Mouse (Mus musculus): ENCODE measurements around the gene Slc16a6. TPM values are rescaled to one million over a fixed set of nuclear protein-coding genes. Genes with fewer than 3 reads are reported as not detected.

Slc16a6 gene
- polyA plus RNA-seq, 1 experiment from 2014 or later: 6.4 TPM

DNA sequence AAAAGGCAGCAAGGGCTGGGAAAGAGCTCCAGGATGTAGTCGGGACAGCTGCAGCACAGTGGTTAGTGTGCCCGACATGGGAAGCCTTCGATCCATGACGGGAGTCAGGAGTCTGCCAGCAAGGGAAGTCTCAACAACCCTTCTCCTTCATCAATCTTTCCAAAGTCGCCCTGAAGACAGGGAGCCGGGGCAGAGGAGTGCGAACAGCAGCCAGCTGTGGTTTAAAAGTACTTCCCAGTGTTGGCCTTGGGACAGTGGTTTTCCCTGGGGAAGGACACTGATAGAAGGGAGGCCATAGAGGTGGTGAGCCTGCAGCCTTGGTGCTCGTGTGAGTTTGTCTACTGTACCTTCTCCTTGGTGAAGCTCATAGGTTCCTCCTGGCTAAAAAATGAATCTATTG is 6.4 kb downstream of the Slc16a6 start:
- Histone ChIP-seq H3K4me1 (ENCODE audit: control insufficient read depth, insufficient read depth, low read depth, low read length) (peaks cover 6% of the 10 kb centered on the region), H3K27ac (ENCODE audit: low read depth, low read length) (no peak overlapping the region), H3K4me3 (ENCODE audit: low read length) (no peak overlapping the region), H3K4me2 (ENCODE audit: low read length) (no peak overlapping the region), H3K9me3 (ENCODE audit: control insufficient read depth, low read length) (no peaks in the 10 kb centered on the region), H3K9ac (ENCODE audit: low read depth, low read length) (no peak overlapping the region), H3K27me3 (replicated peaks; ENCODE audit: control insufficient read depth, insufficient read depth, low read length) (no peaks in the 10 kb centered on the region), H3K36me3 (ENCODE audit: control insufficient read depth, insufficient read depth, low read length) (0 out of 2 replicates have a peak, but pooled peaks cover 3% of the 10 kb centered on the region)
- ATAC-seq: no peak
- WGBS: 79% methylated on average over 8 of the region's 8 CpGs

DNA sequence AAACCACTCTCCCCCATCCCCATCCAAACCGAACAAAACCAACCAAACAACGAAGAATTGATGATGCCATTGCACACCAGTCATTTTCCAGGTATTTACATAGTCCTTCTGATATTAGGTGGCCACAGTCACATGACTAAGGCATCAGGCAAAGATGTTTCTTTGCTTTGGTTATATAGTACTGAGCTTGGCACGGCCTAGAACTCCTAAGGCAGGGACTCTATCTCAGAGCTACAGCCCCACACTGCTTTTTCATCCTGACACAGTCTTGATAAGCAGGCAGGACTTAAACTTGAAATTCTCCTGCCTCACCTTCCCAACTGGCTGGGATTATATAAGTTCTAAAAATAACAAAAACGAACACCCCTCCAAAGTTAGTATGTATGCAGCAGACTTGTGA is 8.3 kb downstream of the Slc16a6 start:
- ATAC-seq: no peak
- Histone ChIP-seq H3K9ac (ENCODE audit: low read depth, low read length) (no peak overlapping the region), H3K4me1 (ENCODE audit: control insufficient read depth, insufficient read depth, low read depth, low read length) (no peaks in the 10 kb centered on the region), H3K36me3 (ENCODE audit: control insufficient read depth, insufficient read depth, low read length) (0 out of 2 replicates have a peak, but pooled peaks cover 3% of the 10 kb centered on the region), H3K4me2 (ENCODE audit: low read length) (no peak overlapping the region), H3K9me3 (ENCODE audit: control insufficient read depth, low read length) (no peaks in the 10 kb centered on the region), H3K27me3 (replicated peaks; ENCODE audit: control insufficient read depth, insufficient read depth, low read length) (no peaks in the 10 kb centered on the region), H3K4me3 (ENCODE audit: low read length) (no peak overlapping the region), H3K27ac (ENCODE audit: low read depth, low read length) (no peak overlapping the region)
- 96% methylated on average over 4 of the region's 4 CpGs for WGBS

DNA sequence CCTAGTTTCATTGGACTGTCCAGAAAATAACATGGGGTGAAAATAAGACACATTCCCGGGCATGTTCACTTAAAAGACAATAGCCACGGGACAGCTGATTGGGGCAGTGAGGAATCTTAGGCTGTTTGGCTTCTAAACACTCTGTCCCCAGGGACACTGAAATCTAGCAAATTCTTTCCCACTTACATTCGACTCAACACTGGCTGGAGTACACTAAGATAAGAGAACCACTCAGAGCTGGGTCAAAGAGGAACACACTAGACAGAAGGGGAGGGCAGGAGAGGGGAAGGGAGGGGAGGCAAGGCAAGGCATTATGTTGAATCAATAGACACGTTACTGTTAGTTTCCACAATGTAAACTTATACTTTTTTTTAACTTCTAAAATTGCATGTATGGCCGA is 12.8 kb downstream of the Slc16a6 start:
- Histone ChIP-seq H3K9me3 (ENCODE audit: control insufficient read depth, low read length) (no peaks in the 10 kb centered on the region), H3K27ac (ENCODE audit: low read depth, low read length) (no peak overlapping the region), H3K4me3 (ENCODE audit: low read length) (no peak overlapping the region), H3K9ac (ENCODE audit: low read depth, low read length) (no peak overlapping the region), H3K36me3 (ENCODE audit: control insufficient read depth, insufficient read depth, low read length) (peaks cover 3% of the 10 kb centered on the region; the same call in 1 of the 2 replicates), H3K4me1 (ENCODE audit: control insufficient read depth, insufficient read depth, low read depth, low read length) (no peaks in the 10 kb centered on the region), H3K4me2 (ENCODE audit: low read length) (no peak overlapping the region), H3K27me3 (replicated peaks; ENCODE audit: control insufficient read depth, insufficient read depth, low read length) (no peaks in the 10 kb centered on the region)
- WGBS: 83% methylated on average over 5 of the region's 5 CpGs
- ATAC-seq: no peak

DNA sequence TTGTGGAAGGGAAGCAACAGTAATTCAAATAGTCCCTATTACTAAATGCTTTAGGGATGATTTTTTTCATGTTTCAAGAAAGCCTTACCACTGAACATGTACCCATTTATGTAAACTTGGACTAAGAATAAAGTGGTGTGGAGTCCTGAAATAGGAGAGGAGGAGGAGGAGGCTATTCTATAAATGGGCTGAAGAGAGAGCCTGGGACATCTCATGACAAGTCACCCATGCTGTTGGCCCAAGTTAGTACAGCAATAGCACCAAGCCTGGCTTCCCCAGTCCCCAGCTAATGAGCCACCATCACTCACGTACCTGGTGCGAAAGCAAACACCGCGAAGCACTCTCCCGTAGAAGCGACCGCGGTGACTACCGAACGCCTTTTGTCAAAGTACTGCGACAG is 15.2 kb downstream of the Slc16a6 start:
- Histone ChIP-seq H3K9me3 (ENCODE audit: control insufficient read depth, low read length) (no peaks in the 10 kb centered on the region), H3K27me3 (replicated peaks; ENCODE audit: control insufficient read depth, insufficient read depth, low read length) (no peaks in the 10 kb centered on the region), H3K27ac (ENCODE audit: low read depth, low read length) (no peak overlapping the region), H3K36me3 (ENCODE audit: control insufficient read depth, insufficient read depth, low read length) (peaks cover 9% of the 10 kb centered on the region), H3K4me3 (ENCODE audit: low read length) (no peak overlapping the region), H3K9ac (ENCODE audit: low read depth, low read length) (no peak overlapping the region), H3K4me2 (ENCODE audit: low read length) (no peak overlapping the region), H3K4me1 (ENCODE audit: control insufficient read depth, insufficient read depth, low read depth, low read length) (no peaks in the 10 kb centered on the region)
- ATAC-seq: no peak
- 94% methylated on average over 11 of the region's 11 CpGs for WGBS

DNA sequence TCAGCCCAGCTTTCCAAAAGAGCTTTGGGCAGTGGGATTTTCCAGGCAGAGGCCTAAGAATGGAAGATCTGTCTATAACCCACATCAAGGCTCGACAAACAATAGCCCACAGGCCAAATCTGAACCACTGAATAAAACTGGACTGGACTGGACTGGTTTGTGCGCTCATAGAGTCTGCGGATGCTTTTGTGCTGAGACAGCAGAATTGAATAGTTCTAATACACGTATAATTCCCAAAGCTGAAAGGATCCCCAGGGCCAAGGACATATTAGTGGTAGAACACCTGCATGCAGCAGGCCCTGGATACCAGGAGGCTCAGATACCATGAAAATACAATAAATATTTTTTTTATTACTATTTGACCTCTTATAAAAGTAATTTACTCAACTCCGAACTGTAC is 17.1 kb downstream of the Slc16a6 start:
- ATAC-seq: no peak
- Histone ChIP-seq H3K4me3 (ENCODE audit: low read length) (no peak overlapping the region), H3K4me2 (ENCODE audit: low read length) (no peak overlapping the region), H3K4me1 (ENCODE audit: control insufficient read depth, insufficient read depth, low read depth, low read length) (no peaks in the 10 kb centered on the region), H3K9ac (ENCODE audit: low read depth, low read length) (no peak overlapping the region), H3K36me3 (ENCODE audit: control insufficient read depth, insufficient read depth, low read length) (peaks cover 9% of the 10 kb centered on the region), H3K27ac (ENCODE audit: low read depth, low read length) (no peak overlapping the region), H3K27me3 (replicated peaks; ENCODE audit: control insufficient read depth, insufficient read depth, low read length) (no peaks in the 10 kb centered on the region), H3K9me3 (ENCODE audit: control insufficient read depth, low read length) (no peaks in the 10 kb centered on the region)
- WGBS: 85% methylated on average over 5 of the region's 5 CpGs

DNA sequence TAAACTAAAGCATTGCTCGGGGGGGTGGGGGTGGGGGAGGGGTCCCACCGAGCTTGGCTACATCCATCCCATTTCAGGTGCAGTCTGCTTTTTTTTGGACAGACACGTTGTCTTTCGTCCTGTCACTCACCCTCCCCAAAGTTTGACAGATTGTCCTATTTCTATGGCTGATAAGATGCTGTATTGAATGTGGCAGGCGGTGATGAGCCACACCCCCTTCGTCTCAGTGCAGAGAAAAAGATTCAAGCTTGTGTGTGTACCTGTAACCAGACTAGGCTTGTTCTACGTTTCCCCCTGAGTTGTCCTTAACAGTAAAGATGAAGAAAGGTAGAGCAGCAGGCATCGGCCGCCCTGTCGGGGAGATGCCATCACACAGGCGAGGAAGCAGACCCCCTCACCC is 22.2 kb downstream of the Slc16a6 start:
- H3K36me3 ChIP-seq (ENCODE audit: control insufficient read depth, insufficient read depth, low read length): peaks cover 9% of the 10 kb centered on the region
- ATAC-seq: no peak
- WGBS: 88% methylated on average over 11 of the region's 11 CpGs
- no peak overlapping the region for H3K9ac ChIP-seq (ENCODE audit: low read depth, low read length)
- H3K4me2 ChIP-seq (ENCODE audit: low read length): no peak overlapping the region
- H3K4me1 ChIP-seq (ENCODE audit: control insufficient read depth, insufficient read depth, low read depth, low read length): no peaks in the 10 kb centered on the region
- no peaks in the 10 kb centered on the region for H3K9me3 ChIP-seq (ENCODE audit: control insufficient read depth, low read length)
- no peak overlapping the region for H3K27ac ChIP-seq (ENCODE audit: low read depth, low read length)
- no peak overlapping the region for H3K4me3 ChIP-seq (ENCODE audit: low read length)
- no peaks in the 10 kb centered on the region for H3K27me3 ChIP-seq (replicated peaks; ENCODE audit: control insufficient read depth, insufficient read depth, low read length)

DNA sequence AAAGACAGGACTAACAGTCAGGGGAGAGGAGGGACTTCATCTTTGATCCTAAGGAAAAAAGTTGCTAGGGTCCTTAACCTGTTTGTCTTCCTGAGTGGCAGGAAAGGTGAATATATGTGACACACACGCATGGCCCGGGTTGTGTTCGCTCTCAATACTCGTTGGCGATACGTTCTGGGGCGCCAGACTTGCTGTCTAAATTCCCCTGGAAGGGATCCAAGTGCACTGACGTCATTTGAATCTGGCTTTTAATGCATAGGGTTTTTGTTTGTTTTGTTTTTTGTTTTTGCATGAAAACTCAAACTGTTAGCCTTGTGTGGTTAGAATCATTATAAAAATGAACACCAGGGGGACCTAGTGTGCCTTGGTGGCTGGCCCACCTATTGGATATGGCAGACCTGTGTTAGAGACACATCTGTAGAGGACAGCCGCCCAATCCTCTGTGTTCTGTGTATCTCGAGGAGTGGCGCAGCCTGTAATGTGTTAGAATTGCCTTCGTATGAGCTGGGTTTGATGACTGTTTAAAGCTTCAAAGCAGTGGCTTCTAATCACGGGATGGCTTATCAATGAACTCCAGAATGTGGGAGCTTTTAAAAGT is 27.9 kb downstream of the Slc16a6 start:
- Histone ChIP-seq H3K27ac (ENCODE audit: low read depth, low read length) (no peak overlapping the region), H3K9me3 (ENCODE audit: control insufficient read depth, low read length) (no peaks in the 10 kb centered on the region), H3K4me3 (ENCODE audit: low read length) (no peak overlapping the region), H3K4me2 (ENCODE audit: low read length) (no peak overlapping the region), H3K27me3 (replicated peaks; ENCODE audit: control insufficient read depth, insufficient read depth, low read length) (no peaks in the 10 kb centered on the region; the same call in 1 of the 2 replicates), H3K4me1 (ENCODE audit: control insufficient read depth, insufficient read depth, low read depth, low read length) (peaks cover 1% of the 10 kb centered on the region; the same call in 1 of the 2 replicates), H3K9ac (ENCODE audit: low read depth, low read length) (no peak overlapping the region), H3K36me3 (ENCODE audit: control insufficient read depth, insufficient read depth, low read length) (no peaks in the 10 kb centered on the region)
- WGBS: 43% methylated on average over 13 of the region's 13 CpGs
- ATAC-seq: peak; percentile 86

DNA sequence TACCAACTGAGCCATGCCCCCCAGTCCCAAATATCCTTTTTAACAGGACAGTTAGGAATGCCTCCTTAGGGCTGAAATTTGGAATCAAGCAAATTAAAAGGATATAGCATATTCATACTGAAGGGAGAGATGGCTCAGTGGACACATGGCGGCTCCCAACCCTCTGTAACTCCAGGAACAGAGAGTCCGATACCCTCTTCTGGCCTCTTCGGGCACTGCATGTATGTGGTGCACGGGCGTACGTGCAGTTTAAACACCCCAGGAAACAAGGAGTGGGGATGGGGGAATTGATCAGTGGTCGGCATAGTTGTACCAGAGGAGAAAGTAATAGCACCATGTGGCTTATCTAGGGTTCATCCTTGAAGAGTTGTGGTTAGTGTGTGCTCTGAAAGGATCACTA is 28.8 kb downstream of the Slc16a6 start:
- 47% methylated on average over 7 of the region's 7 CpGs for WGBS
- no peak for ATAC-seq
- Histone ChIP-seq H3K4me1 (ENCODE audit: control insufficient read depth, insufficient read depth, low read depth, low read length) (peaks cover 9% of the 10 kb centered on the region), H3K9ac (ENCODE audit: low read depth, low read length) (no peak overlapping the region), H3K4me2 (ENCODE audit: low read length) (no peak overlapping the region), H3K27ac (ENCODE audit: low read depth, low read length) (no peak overlapping the region), H3K27me3 (replicated peaks; ENCODE audit: control insufficient read depth, insufficient read depth, low read length) (no peaks in the 10 kb centered on the region; the same call in 1 of the 2 replicates), H3K36me3 (ENCODE audit: control insufficient read depth, insufficient read depth, low read length) (no peaks in the 10 kb centered on the region), H3K9me3 (ENCODE audit: control insufficient read depth, low read length) (no peaks in the 10 kb centered on the region), H3K4me3 (ENCODE audit: low read length) (no peak overlapping the region)

DNA sequence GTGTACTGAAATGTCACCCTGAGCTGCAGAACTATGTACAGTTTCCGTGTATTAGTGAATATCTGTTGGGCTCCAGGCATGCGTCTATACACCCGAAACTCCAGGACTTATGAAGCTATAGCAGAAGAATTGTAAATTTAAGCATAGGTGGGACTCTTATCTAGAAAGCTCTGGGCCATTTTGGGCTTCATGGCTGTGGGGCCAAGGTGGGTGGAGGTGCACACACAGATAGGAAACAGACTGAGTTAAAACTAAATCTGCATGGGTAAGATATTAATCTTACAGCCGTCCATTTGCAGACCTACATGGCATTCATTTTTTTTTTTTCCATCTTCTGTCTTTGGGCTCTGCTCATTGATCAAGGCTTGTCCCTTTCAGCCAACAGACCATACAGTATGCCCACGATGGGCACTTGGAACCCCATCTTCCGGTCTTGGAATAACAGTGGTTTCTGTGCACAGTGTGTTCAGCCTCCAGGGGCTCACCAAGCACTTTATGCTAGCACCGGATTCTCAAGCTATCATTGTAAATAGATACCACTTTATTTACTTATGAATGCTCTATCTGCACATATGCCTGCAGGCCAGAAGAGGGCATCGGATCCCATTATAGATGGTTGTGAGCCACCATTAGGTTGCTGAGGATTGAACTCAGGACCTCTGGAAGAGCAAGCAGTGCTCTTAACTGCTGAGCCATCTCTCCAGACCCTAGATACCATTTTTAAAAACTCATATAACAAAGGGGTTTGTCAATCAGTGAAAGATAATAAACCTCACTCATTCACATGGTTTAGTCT is 29.7 kb downstream of the Slc16a6 start:
- Histone ChIP-seq H3K4me1 (ENCODE audit: control insufficient read depth, insufficient read depth, low read depth, low read length) (peaks cover 10% of the 10 kb centered on the region), H3K27ac (ENCODE audit: low read depth, low read length) (no peak overlapping the region), H3K27me3 (replicated peaks; ENCODE audit: control insufficient read depth, insufficient read depth, low read length) (no peaks in the 10 kb centered on the region; the same call in 1 of the 2 replicates), H3K4me2 (ENCODE audit: low read length) (no peak overlapping the region), H3K9me3 (ENCODE audit: control insufficient read depth, low read length) (no peaks in the 10 kb centered on the region), H3K36me3 (ENCODE audit: control insufficient read depth, insufficient read depth, low read length) (no peaks in the 10 kb centered on the region), H3K9ac (ENCODE audit: low read depth, low read length) (no peak overlapping the region), H3K4me3 (ENCODE audit: low read length) (no peak overlapping the region)
- 93% methylated on average over 8 of the region's 8 CpGs for WGBS
- ATAC-seq: no peak
